Mouse (Mus musculus): ENCODE data around the gene Nudt11.
"Not testable (repeated sequence)": the region's sequence is repeated elsewhere in the genome, so short reads cannot be mapped to it uniquely, and the experiment has no call there.

Nudt11 gene

DNA sequence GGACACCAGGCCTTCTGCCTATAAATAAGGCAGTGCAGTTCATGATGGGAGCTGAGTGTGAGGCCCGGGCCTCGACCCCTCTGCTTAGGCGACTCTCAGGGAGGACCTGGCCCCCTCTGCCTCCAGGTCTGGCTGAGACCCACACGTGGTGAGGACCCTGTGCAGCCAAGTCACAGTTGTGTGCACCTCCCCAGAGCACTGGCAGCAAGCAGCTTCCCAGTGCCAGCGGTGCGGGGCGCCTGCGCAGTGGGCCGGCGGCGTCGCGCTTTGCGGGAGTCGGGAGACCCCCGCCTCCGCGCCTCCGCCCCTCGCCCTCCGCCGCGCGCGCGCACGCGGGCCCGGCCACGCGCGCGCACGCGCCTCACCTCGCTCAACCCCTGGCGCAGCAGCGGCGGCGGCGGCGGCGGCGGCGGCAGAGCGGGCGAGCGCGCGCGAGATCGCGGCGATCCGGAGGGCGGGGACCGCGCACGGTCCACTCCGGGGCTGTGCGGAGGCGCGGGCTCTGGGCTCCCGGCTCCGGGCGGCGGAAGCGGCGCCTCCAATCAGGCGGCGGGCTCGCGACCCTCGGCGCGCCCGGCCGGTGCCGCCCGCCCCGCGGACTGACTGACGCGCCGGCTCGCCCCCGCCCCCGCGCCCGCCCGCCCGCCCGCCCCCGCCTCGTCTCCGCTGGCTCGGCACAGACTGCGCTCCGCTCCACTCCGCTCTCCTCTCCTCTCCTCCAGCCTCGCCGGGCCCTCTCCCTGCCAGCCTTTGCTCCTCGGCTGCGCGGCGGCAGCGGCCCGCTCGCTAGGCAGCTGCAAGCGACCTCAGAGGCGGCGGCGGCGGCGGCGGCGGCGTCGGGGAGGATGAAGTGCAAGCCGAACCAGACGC is at the start of gene Nudt11:
Gene Nudt11 (plus strand): TSS at position 388 of the 870 bp plus-strand sequence.
- DNase-seq (ENCODE audit: low read depth, low spot score): not testable (repeated sequence)

DNA sequence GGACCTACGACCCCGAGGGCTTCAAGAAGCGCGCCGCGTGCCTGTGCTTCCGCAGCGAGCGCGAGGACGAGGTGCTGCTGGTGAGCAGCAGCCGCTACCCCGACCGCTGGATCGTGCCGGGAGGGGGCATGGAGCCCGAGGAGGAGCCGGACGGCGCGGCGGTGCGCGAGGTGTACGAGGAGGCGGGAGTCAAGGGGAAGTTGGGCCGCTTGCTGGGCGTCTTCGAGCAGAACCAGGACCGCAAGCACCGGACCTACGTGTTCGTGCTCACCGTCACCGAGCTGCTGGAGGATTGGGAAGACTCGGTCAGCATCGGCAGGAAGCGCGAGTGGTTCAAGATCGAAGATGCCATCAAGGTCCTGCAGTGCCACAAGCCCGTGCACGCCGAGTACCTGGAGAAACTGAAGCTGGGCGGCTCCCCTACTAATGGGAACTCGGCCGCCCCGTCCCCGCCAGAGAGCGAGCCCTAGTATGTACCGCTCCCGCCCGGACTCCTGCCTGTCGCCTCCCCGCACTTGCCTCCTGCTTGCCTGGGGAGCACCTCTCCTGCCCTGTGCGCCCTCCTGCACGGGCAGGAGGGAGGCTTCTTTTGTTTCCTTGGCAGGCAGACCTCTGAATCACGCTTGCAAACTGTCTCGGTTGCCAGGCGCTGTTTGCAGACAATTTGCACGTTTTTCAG is 822 bp downstream of the Nudt11 start:
- not testable (repeated sequence) for DNase-seq (ENCODE audit: low read depth, low spot score)

DNA sequence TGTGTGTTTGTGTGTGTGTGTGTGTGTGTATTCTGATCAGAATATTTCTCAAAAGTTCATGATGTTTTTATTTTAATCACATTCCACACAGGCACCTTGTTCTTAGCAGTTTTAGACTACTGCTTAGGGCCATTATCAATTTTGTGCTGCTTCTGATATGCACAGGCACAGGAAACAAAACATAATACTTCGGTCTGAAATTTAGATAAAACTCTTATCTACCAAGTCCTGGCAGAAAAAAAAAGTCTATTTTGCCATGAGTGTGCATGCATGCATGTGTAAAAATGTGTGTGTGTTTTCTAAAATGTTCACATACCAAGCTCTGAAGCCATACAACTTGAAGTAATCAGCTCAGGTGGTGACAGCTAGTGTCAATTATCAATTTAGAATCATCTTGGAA is 14.3 kb downstream of the Nudt11 start:
- DNase-seq (ENCODE audit: low read depth, low spot score): no peak

DNA sequence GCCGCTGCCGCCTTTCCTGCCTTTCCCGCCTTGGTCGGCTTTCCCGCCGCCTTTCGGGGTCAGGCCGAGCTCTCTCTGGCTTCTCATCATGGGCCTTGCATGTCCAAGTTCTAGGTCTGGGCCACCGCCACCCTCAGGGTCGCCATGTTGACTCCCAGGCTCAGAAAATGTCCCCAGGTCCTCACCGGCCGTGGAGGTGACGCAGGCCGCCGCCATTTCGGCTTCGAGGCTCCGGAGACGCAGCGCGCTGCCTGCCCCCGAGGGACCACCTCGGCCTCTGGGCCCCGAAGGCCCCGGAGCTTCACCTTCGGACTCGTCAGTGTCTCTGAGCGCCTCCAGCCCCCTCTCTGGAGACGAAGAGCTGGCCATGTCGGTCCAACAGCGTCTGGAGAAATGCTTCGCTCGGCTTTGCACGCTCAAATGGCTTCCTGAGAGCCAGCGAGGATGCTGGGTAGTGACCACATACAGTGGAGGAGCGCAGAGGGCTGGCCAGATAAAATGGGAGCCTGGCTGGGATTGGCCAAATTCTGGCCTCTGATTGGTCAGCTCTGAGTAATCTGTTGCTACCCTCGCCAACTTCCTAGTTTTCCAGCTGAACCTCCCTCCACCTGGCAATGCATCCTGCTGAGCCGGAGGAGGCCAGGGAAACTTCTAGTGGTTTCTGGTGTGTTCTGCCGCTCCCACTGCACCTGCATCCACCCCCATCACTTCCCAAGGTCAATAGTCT is 35.9 kb downstream of the Nudt11 start, which contains the start of gene AU022751:
Gene AU022751 (minus strand): TSS at position 466 of the 727 bp plus-strand sequence.
- peak; percentile 17 for DNase-seq (ENCODE audit: low read depth, low spot score)

DNA sequence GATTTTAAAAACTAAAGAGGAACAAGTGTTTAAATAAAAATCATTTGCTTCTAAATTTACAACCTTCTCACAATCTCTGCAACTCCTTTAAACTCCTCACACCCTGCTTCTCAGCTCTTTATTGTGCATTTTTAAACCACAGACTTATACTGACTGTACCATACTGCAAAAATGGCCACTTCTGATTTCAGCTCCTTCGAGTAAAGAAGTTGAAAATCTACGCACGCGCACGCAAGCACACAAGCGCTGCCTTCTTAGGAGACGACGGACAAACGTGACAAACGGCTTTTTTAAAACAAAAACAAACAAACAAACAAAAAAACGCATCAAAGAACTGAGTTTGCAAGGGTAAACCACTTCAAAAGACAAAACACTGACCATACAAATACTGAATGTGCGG is 44.3 kb downstream of the Nudt11 start:
- no peak for DNase-seq (ENCODE audit: low read depth, low spot score)

DNA sequence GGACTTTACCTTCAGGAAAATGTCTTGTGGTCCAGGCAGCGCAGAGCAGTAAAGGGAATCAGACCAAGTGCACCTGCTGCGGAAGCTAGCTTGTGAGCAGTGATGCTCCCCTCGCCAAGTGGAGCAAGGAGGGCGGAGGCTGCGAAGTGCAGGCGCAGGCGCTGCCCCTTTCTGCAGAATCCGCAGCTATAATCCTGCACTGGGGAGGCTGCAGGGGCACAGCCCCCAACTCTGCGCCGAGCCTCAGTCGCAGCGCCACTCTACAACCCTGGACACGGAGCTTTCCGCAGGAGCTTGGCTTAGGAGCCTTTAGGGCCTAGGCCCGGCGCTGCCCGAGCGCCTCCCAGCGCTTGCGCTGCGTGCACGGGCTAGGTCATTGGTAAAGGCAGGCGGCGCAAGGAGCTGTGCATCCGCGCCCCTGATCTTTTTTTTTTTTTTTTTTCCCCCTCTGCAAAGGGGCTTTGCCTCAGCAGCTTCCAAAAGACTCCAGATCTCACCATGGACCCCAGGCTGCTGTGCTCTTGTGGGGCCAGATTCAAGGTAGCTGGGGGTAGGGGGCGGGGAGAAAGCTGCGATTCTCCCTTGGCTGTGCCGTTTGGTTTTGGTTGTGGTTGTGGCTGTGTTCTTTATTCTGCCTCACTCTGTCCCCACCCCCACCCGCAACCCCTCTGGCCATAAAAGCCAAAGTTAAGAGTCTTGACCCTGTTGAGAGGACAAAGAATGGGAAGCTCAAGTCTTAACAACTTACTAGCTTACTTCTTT is 44.9 kb downstream of the Nudt11 start:
- DNase-seq (ENCODE audit: low read depth, low spot score): peak; percentile 56

All from ES-CJ7 (cell line).